24 mouse cellular contexts compared by ENCODE assay signal in genomic region chr1:90236640-90237039, GRCm38 (mm10).
"Had no signal": no experiment of that assay in that cellular context is flagged by ENCODE, and none has a peak within 500 bp of the region (broad histone marks: within the 10 kb centered on the region; RNA-seq: fewer than 3 reads in every experiment).

No protein-coding gene starts in this region.

- DNase-seq: gastrocnemius, postnatal 14 days; gastrocnemius, postnatal 36 days; heart, adult 11 months; heart, adult 2 months; heart, postnatal 14 days; heart, postnatal 36 days; kidney, adult 8-10 months; kidney, postnatal 10 days; kidney, postnatal 25 days; kidney, postnatal 4 days; liver had no signal

- H3K9me3 ChIP-seq: heart, embryonic 15.5 days; hindbrain, embryonic 13.5 days; hindbrain, embryonic 15.5 days; limb, embryonic 10.5 days; limb, embryonic 12.5 days; liver, embryonic 12.5 days had no signal

- H3K27me3 ChIP-seq: heart, embryonic 13.5 days; heart, embryonic 15.5 days; hindbrain, embryonic 13.5 days; hindbrain, embryonic 15.5 days; limb, embryonic 12.5 days had no signal

- H3K36me3 ChIP-seq: heart, embryonic 13.5 days; heart, embryonic 15.5 days; hindbrain, embryonic 13.5 days; hindbrain, embryonic 15.5 days; limb, embryonic 10.5 days; limb, embryonic 12.5 days; liver, embryonic 12.5 days had no signal

- H3K9ac ChIP-seq: heart, embryonic 13.5 days; heart, embryonic 15.5 days; hindbrain, embryonic 13.5 days; hindbrain, embryonic 15.5 days; limb, embryonic 12.5 days; liver, embryonic 12.5 days; liver, embryonic 14.5 days had no signal

- H3K4me2 ChIP-seq: heart, embryonic 11.5 days; heart, embryonic 13.5 days; heart, embryonic 15.5 days; hindbrain, embryonic 13.5 days; hindbrain, embryonic 15.5 days; limb, embryonic 12.5 days; liver, embryonic 12.5 days had no signal

- ATAC-seq: hindbrain, postnatal 0 days; intestine, postnatal 0 days; liver, embryonic 12.5 days had no signal

- H3K4me1 ChIP-seq: heart, embryonic 15.5 days had no signal

- H3K27ac ChIP-seq: heart, adult 2 months; heart, embryonic 13.5 days; heart, embryonic 15.5 days; hindbrain, embryonic 13.5 days; hindbrain, embryonic 15.5 days; hindbrain, postnatal 0 days; layer of hippocampus, adult 2 months; left cerebral cortex, adult 2 months; limb, embryonic 10.5 days; limb, embryonic 12.5 days; liver, embryonic 12.5 days; liver, embryonic 14.5 days had no signal

- H3K4me3 ChIP-seq: heart, adult 2 months; heart, embryonic 13.5 days; heart, embryonic 15.5 days; hindbrain, embryonic 13.5 days; hindbrain, embryonic 15.5 days; layer of hippocampus, adult 2 months; left cerebral cortex, adult 2 months; limb, embryonic 10.5 days; limb, embryonic 12.5 days; liver, embryonic 12.5 days had no signal
